Mouse (Mus musculus): ENCODE data around the gene Mpp5. TPM values are rescaled to one million over a fixed set of nuclear protein-coding genes. Genes with fewer than 3 reads are reported as not detected.

The Mpp5 gene
- polyA plus RNA-seq, 1 experiment from 2014 or later: 12.9 TPM

GRCm38 (mm10) chr12:78860921-78861495, 112.3 kb downstream of the Mpp5 start:
- peak overlapping the region; percentile 86 for H3K27ac ChIP-seq (replicated peaks)
- ATAC-seq (ENCODE audit: low FRiP score, low TSS enrichment): peak; percentile 15; the same call in 1 of the 2 replicates
- no peaks in the 10 kb centered on the region for H3K36me3 ChIP-seq (ENCODE audit: control insufficient read depth, insufficient read depth, low read length)
- peak overlapping the region; percentile 77 for H3K4me2 ChIP-seq (replicated peaks; ENCODE audit: low read depth)
- no peaks in the 10 kb centered on the region for H3K9me3 ChIP-seq (ENCODE audit: control insufficient read depth, low read length)
- WGBS: 1% methylated on average over 30 of the region's 30 CpGs
- no peak for DNase-seq (ENCODE audit: low spot score)
- 0 out of 2 replicates have a peak, but pooled peaks cover 2% of the 10 kb centered on the region for H3K4me1 ChIP-seq (replicated peaks; ENCODE audit: control insufficient read depth, insufficient read depth)
- H3K9ac ChIP-seq (ENCODE audit: low read length): peak overlapping the region; percentile 86
- H3K4me3 ChIP-seq (ENCODE audit: low read depth, low read length): peak overlapping the region; percentile 73
- H3K27me3 ChIP-seq (ENCODE audit: control insufficient read depth, insufficient read depth, low read length): no peaks in the 10 kb centered on the region
- TF ChIP-seq EP300 (optimal IDR thresholded peaks at IDR 0.05): no peak
- TF ChIP-seq CTCF (IDR thresholded peaks at IDR 0.05; ENCODE audit: low read depth): no peak; the same call in 1 of the 2 replicates

- 0 out of 2 replicates have a peak, but pooled peaks cover 2% of the 10 kb centered on the region for H3K4me1 ChIP-seq (replicated peaks; ENCODE audit: control insufficient read depth, insufficient read depth)
- peak within 1 kb of the TSS; percentile 75 for H3K4me3 ChIP-seq (ENCODE audit: low read depth, low read length)
- H3K27me3 ChIP-seq (ENCODE audit: control insufficient read depth, insufficient read depth, low read length): no peaks in the 10 kb centered on the region
- peak; percentile 100 for ATAC-seq (ENCODE audit: low FRiP score, low TSS enrichment)
- TF ChIP-seq EP300 (optimal IDR thresholded peaks at IDR 0.05) (peak; percentile 81), CTCF (IDR thresholded peaks at IDR 0.05; ENCODE audit: low read depth) (peak; percentile 92)
- peak within 1 kb of the TSS; percentile 88 for H3K9ac ChIP-seq (ENCODE audit: low read length)
- H3K27ac ChIP-seq (replicated peaks): peak within 1 kb of the TSS; percentile 91
- no peaks in the 10 kb centered on the region for H3K36me3 ChIP-seq (ENCODE audit: control insufficient read depth, insufficient read depth, low read length)
- under 1% methylated on average over 55 of the region's 55 CpGs for WGBS
- no peaks in the 10 kb centered on the region for H3K9me3 ChIP-seq (ENCODE audit: control insufficient read depth, low read length)
- peak within 1 kb of the TSS; percentile 77 for H3K4me2 ChIP-seq (replicated peaks; ENCODE audit: low read depth)
- DNase-seq (ENCODE audit: low spot score): peak; percentile 100
These were observed 113.0 kb downstream of the Mpp5 start, which contains the start of the genes Atp6v1d and Eif2s1 for GRCm38 (mm10) chr12:78861496-78862253. Gene Atp6v1d (minus strand): TSS chr12:78861638. Gene Eif2s1 (plus strand): TSS chr12:78861819.

- under 1% methylated on average over 22 of the region's 22 CpGs for WGBS
- H3K36me3 ChIP-seq (ENCODE audit: control insufficient read depth, insufficient read depth, low read length): no peaks in the 10 kb centered on the region
- H3K9ac ChIP-seq (ENCODE audit: low read length): peak overlapping the region; percentile 88
- H3K4me3 ChIP-seq (ENCODE audit: low read depth, low read length): peak overlapping the region; percentile 75
- H3K4me2 ChIP-seq (replicated peaks; ENCODE audit: low read depth): peak overlapping the region; percentile 59
- no peak for ATAC-seq (ENCODE audit: low FRiP score, low TSS enrichment)
- H3K9me3 ChIP-seq (ENCODE audit: control insufficient read depth, low read length): no peaks in the 10 kb centered on the region
- H3K4me1 ChIP-seq (replicated peaks; ENCODE audit: control insufficient read depth, insufficient read depth): 0 out of 2 replicates have a peak, but pooled peaks cover 2% of the 10 kb centered on the region
- H3K27ac ChIP-seq (replicated peaks): peak overlapping the region; percentile 91
- no peak for DNase-seq (ENCODE audit: low spot score)
- TF ChIP-seq EP300 (optimal IDR thresholded peaks at IDR 0.05): no peak
- TF ChIP-seq CTCF (IDR thresholded peaks at IDR 0.05; ENCODE audit: low read depth): no peak
- H3K27me3 ChIP-seq (ENCODE audit: control insufficient read depth, insufficient read depth, low read length): no peaks in the 10 kb centered on the region
These were observed 113.6 kb downstream of the Mpp5 start for GRCm38 (mm10) chr12:78862254-78862730.

GRCm38 (mm10) chr12:78865434-78865833, 116.7 kb downstream of the Mpp5 start:
- WGBS: 96% methylated on average over 1 of the region's 1 CpGs
- no peaks in the 10 kb centered on the region for H3K9me3 ChIP-seq (ENCODE audit: control insufficient read depth, low read length)
- no peak for ATAC-seq (ENCODE audit: low FRiP score, low TSS enrichment)

GRCm38 (mm10) chr12:78868115-78868514, 119.4 kb downstream of the Mpp5 start:
- no peak overlapping the region for H3K27ac ChIP-seq (replicated peaks)
- 0 out of 2 replicates have a peak, but pooled peaks cover 2% of the 10 kb centered on the region for H3K36me3 ChIP-seq (ENCODE audit: control insufficient read depth, insufficient read depth, low read length)
- no peaks in the 10 kb centered on the region for H3K4me1 ChIP-seq (replicated peaks; ENCODE audit: control insufficient read depth, insufficient read depth)
- no peak overlapping the region for H3K4me2 ChIP-seq (replicated peaks; ENCODE audit: low read depth)
- no peak for TF ChIP-seq CTCF (IDR thresholded peaks at IDR 0.05; ENCODE audit: low read depth)
- no peak for TF ChIP-seq EP300 (optimal IDR thresholded peaks at IDR 0.05)
- peak; percentile 85 for ATAC-seq (ENCODE audit: low FRiP score, low TSS enrichment)
- H3K9me3 ChIP-seq (ENCODE audit: control insufficient read depth, low read length): no peaks in the 10 kb centered on the region
- no peaks in the 10 kb centered on the region for H3K27me3 ChIP-seq (ENCODE audit: control insufficient read depth, insufficient read depth, low read length)
- H3K9ac ChIP-seq (ENCODE audit: low read length): no peak overlapping the region
- no peak for DNase-seq (ENCODE audit: low spot score)
- no peak overlapping the region for H3K4me3 ChIP-seq (ENCODE audit: low read depth, low read length)
- 49% methylated on average over 1 of the region's 1 CpGs for WGBS

More at GRCm38 (mm10) chr12:78865434-78865833, 116.7 kb downstream of the Mpp5 start:
- peak; percentile 61 for DNase-seq (ENCODE audit: low spot score)
- no peak overlapping the region for H3K9ac ChIP-seq (ENCODE audit: low read length)
- no peaks in the 10 kb centered on the region for H3K27me3 ChIP-seq (ENCODE audit: control insufficient read depth, insufficient read depth, low read length)
- 0 out of 2 replicates have a peak, but pooled peaks cover 2% of the 10 kb centered on the region for H3K4me1 ChIP-seq (replicated peaks; ENCODE audit: control insufficient read depth, insufficient read depth)
- H3K4me2 ChIP-seq (replicated peaks; ENCODE audit: low read depth): no peak overlapping the region
- TF ChIP-seq EP300 (optimal IDR thresholded peaks at IDR 0.05) (no peak), CTCF (IDR thresholded peaks at IDR 0.05; ENCODE audit: low read depth) (peak; percentile 67)
- no peaks in the 10 kb centered on the region for H3K36me3 ChIP-seq (ENCODE audit: control insufficient read depth, insufficient read depth, low read length)
- H3K4me3 ChIP-seq (ENCODE audit: low read depth, low read length): no peak overlapping the region
- no peak overlapping the region for H3K27ac ChIP-seq (replicated peaks)

All from stomach, postnatal 0 days (tissue).